Mouse (Mus musculus) neural tube, embryonic 13.5 days (tissue): ENCODE data around the gene Ccdc136. TPM values are rescaled to one million over a fixed set of nuclear protein-coding genes. Genes with fewer than 3 reads are reported as not detected.
"Not testable (repeated sequence)": the region's sequence is repeated elsewhere in the genome, so short reads cannot be mapped to it uniquely, and the experiment has no call there.

Experiments
- ATAC-seq: fragments of 200-750 bp; cut with Nextera tagmentation; 2 replicates; pipeline ENCODE4 v1.8.0; 2017; ENCODE audit warnings: low read depth, mild to moderate bottlenecking, moderate TSS enrichment, moderate library complexity
- H3K27ac ChIP-seq: fragments of 300-500 bp; sonication (generic); replicated peaks from 2 replicates; pipeline ENCODE4 v1.5.1; 2015; ENCODE audit warnings: moderate library complexity, mild to moderate bottlenecking, inconsistent platforms
- H3K27me3 ChIP-seq: fragments of 300-500 bp; sonication (generic); 2 replicates; pipeline ENCODE4 v1.6.1; 2015; ENCODE audit warnings: mild to moderate bottlenecking, inconsistent platforms
- H3K36me3 ChIP-seq: fragments of 300-500 bp; sonication (generic); 2 replicates; pipeline ENCODE4 v1.6.1; 2015; ENCODE audit warnings: mild to moderate bottlenecking, inconsistent platforms
- H3K4me1 ChIP-seq: fragments of 300-500 bp; sonication (generic); replicated peaks from 2 replicates; pipeline ENCODE4 v1.6.1; 2015; ENCODE audit warnings: inconsistent platforms
- H3K4me2 ChIP-seq: fragments of 300-500 bp; sonication (generic); 2 replicates; pipeline ENCODE4 v1.6.1; 2015; ENCODE audit warnings: inconsistent platforms, mild to moderate bottlenecking, moderate library complexity
- H3K4me3 ChIP-seq: fragments of 300-500 bp; sonication (generic); 2 replicates; pipeline ENCODE4 v1.5.1; 2015; ENCODE audit warnings: mild to moderate bottlenecking, inconsistent platforms
- H3K9ac ChIP-seq: fragments of 300-500 bp; sonication (generic); 2 replicates; pipeline ENCODE4 v1.6.1; 2015; ENCODE audit warnings: moderate library complexity, mild to moderate bottlenecking, inconsistent platforms
- H3K9me3 ChIP-seq: fragments of 300-500 bp; sonication (generic); 2 replicates; pipeline ENCODE4 v1.6.1; 2016; ENCODE audit warnings: inconsistent platforms
- WGBS: fragments of 180-500 bp; shearing (Covaris S2); methylation state at CpG from one replicate; pipeline ENCODE4 v1.1.7; 2015; 5-methylcytosine and 5-hydroxymethylcytosine counted together
- polyA plus RNA-seq: library from polyadenylated mRNA; unstranded; fragments of >200 nt; fragmentation: Nextera tagmentation; extraction: Ambion mirVana; gene quantifications from 2 replicates; pipeline ENCODE4 v1.2.1, GENCODE M21; 2015

The Ccdc136 gene
- 45.0 and 45.5 TPM in 2 replicates for polyA plus RNA-seq

- peak; percentile 94 for ATAC-seq
- Histone ChIP-seq H3K4me3 (peak within 1 kb of the TSS; percentile 61), H3K9ac (peak within 1 kb of the TSS; percentile 81), H3K4me2 (peak within 1 kb of the TSS; percentile 70), H3K27ac (peak within 1 kb of the TSS; percentile 77), H3K36me3 (peaks cover 8% of the 10 kb centered on the region; the same call in 1 of the 2 replicates), H3K9me3 (no peaks in the 10 kb centered on the region), H3K4me1 (peaks cover 23% of the 10 kb centered on the region), H3K27me3 (peaks cover 24% of the 10 kb centered on the region)
- under 1% methylated on average over 43 of the region's 49 CpGs for WGBS
These were observed at the start of gene Ccdc136 for GRCm38 (mm10) chr6:29395910-29396713. Ccdc136 (plus strand) TSS chr6:29396309.

GRCm38 (mm10) chr6:29346512-29346911, 49.6 kb upstream of the Ccdc136 start:
- not testable (repeated sequence) for H3K36me3 ChIP-seq, H3K9ac ChIP-seq, H3K4me2 ChIP-seq, H3K4me3 ChIP-seq, ATAC-seq, H3K27ac ChIP-seq, H3K9me3 ChIP-seq, H3K27me3 ChIP-seq
- WGBS, result 96% methylated on average over 2 of the region's 2 CpGs
- peaks cover 16% of the 10 kb centered on the region for H3K4me1 ChIP-seq

- ATAC-seq, result no peak
- Histone ChIP-seq H3K4me2 (peak overlapping the region; percentile 77), H3K4me3 (peak overlapping the region; percentile 67), H3K27me3 (no peaks in the 10 kb centered on the region), H3K9ac (peak overlapping the region; percentile 76), H3K4me1 (peaks cover 16% of the 10 kb centered on the region), H3K36me3 (no peaks in the 10 kb centered on the region), H3K9me3 (no peaks in the 10 kb centered on the region), H3K27ac (peak overlapping the region; percentile 86)
- 36% methylated on average over 7 of the region's 7 CpGs for WGBS
These were observed 48.9 kb upstream of the Ccdc136 start for GRCm38 (mm10) chr6:29347189-29347588.

- peak; percentile 99 for ATAC-seq
- under 1% methylated on average over 55 of the region's 55 CpGs for WGBS
- peak within 1 kb of the TSS; percentile 67 for H3K4me3 ChIP-seq
These were observed 48.3 kb upstream of the Ccdc136 start, which contains the start of gene Calu for GRCm38 (mm10) chr6:29347665-29348370. Calu (plus strand) TSS chr6:29348069.

GRCm38 (mm10) chr6:29348371-29348724, 47.8 kb upstream of the Ccdc136 start:
- peak overlapping the region; percentile 74 for H3K4me2 ChIP-seq
- under 1% methylated on average over 15 of the region's 15 CpGs for WGBS
- no peaks in the 10 kb centered on the region for H3K36me3 ChIP-seq
- no peak; the same call in 1 of the 2 replicates for ATAC-seq
- H3K4me3 ChIP-seq, result peak overlapping the region; percentile 67
- H3K27me3 ChIP-seq, result no peaks in the 10 kb centered on the region
- no peaks in the 10 kb centered on the region for H3K9me3 ChIP-seq
- H3K27ac ChIP-seq, result peak overlapping the region; percentile 78
- H3K4me1 ChIP-seq, result peaks cover 16% of the 10 kb centered on the region
- H3K9ac ChIP-seq, result peak overlapping the region; percentile 81

More at GRCm38 (mm10) chr6:29347665-29348370, 48.3 kb upstream of the Ccdc136 start, which contains the start of gene Calu:
- peak within 1 kb of the TSS; percentile 81 for H3K9ac ChIP-seq
- peaks cover 16% of the 10 kb centered on the region for H3K4me1 ChIP-seq
- peak within 1 kb of the TSS; percentile 86 for H3K27ac ChIP-seq
- H3K36me3 ChIP-seq, result no peaks in the 10 kb centered on the region
- no peaks in the 10 kb centered on the region for H3K27me3 ChIP-seq
- no peaks in the 10 kb centered on the region for H3K9me3 ChIP-seq
- H3K4me2 ChIP-seq, result peak within 1 kb of the TSS; percentile 77

- Histone ChIP-seq H3K27ac (no peak overlapping the region), H3K27me3 (no peaks in the 10 kb centered on the region), H3K4me2 (no peak overlapping the region), H3K4me3 (no peak overlapping the region), H3K36me3 (peaks cover 4% of the 10 kb centered on the region; the same call in 1 of the 2 replicates), H3K9me3 (no peaks in the 10 kb centered on the region), H3K4me1 (peaks cover 16% of the 10 kb centered on the region), H3K9ac (no peak overlapping the region)
- no peak for ATAC-seq
These were observed 44.5 kb upstream of the Ccdc136 start for GRCm38 (mm10) chr6:29351613-29352012.

- Histone ChIP-seq H3K27ac (no peak overlapping the region), H3K4me1 (peaks cover 9% of the 10 kb centered on the region), H3K27me3 (no peaks in the 10 kb centered on the region), H3K9me3 (no peaks in the 10 kb centered on the region), H3K36me3 (peaks cover 13% of the 10 kb centered on the region), H3K4me3 (no peak overlapping the region), H3K9ac (no peak overlapping the region), H3K4me2 (no peak overlapping the region)
- ATAC-seq, result no peak
- WGBS, result 61% methylated on average over 5 of the region's 5 CpGs
These were observed 43.3 kb upstream of the Ccdc136 start for GRCm38 (mm10) chr6:29352816-29353215.

GRCm38 (mm10) chr6:29359386-29359785, 36.7 kb upstream of the Ccdc136 start:
- Histone ChIP-seq H3K4me1 (peaks cover 10% of the 10 kb centered on the region; the same call in 1 of the 2 replicates), H3K4me3 (no peak overlapping the region), H3K9me3 (no peaks in the 10 kb centered on the region), H3K4me2 (no peak overlapping the region), H3K27ac (no peak overlapping the region), H3K9ac (no peak overlapping the region), H3K27me3 (no peaks in the 10 kb centered on the region), H3K36me3 (peaks cover 29% of the 10 kb centered on the region)
- 91% methylated on average over 3 of the region's 3 CpGs for WGBS
- no peak for ATAC-seq

GRCm38 (mm10) chr6:29360211-29360610, 35.9 kb upstream of the Ccdc136 start:
- peaks cover 29% of the 10 kb centered on the region for H3K36me3 ChIP-seq
- no peaks in the 10 kb centered on the region for H3K27me3 ChIP-seq
- H3K27ac ChIP-seq, result no peak overlapping the region
- H3K4me2 ChIP-seq, result no peak overlapping the region
- no peak overlapping the region for H3K4me3 ChIP-seq
- WGBS, result 90% methylated on average over 6 of the region's 6 CpGs
- no peaks in the 10 kb centered on the region for H3K9me3 ChIP-seq
- no peak for ATAC-seq
- H3K4me1 ChIP-seq, result peaks cover 10% of the 10 kb centered on the region; the same call in 1 of the 2 replicates
- no peak overlapping the region for H3K9ac ChIP-seq

GRCm38 (mm10) chr6:29362246-29363128, 33.6 kb upstream of the Ccdc136 start:
- Histone ChIP-seq H3K9ac (no peak overlapping the region), H3K27ac (peak overlapping the region; percentile 33; the same call in 1 of the 2 replicates), H3K4me2 (no peak overlapping the region), H3K4me1 (peaks cover 10% of the 10 kb centered on the region; the same call in 1 of the 2 replicates), H3K27me3 (no peaks in the 10 kb centered on the region), H3K4me3 (no peak overlapping the region), H3K9me3 (no peaks in the 10 kb centered on the region), H3K36me3 (peaks cover 34% of the 10 kb centered on the region)
- WGBS, result 58% methylated on average over 7 of the region's 7 CpGs
- no peak for ATAC-seq

- 0 out of 2 replicates have a peak overlapping the region, but pooled peaks have one; percentile 33 for H3K27ac ChIP-seq
- H3K27me3 ChIP-seq, result no peaks in the 10 kb centered on the region
- H3K9me3 ChIP-seq, result no peaks in the 10 kb centered on the region
- ATAC-seq, result no peak
- H3K4me1 ChIP-seq, result peaks cover 10% of the 10 kb centered on the region; the same call in 1 of the 2 replicates
- H3K9ac ChIP-seq, result no peak overlapping the region
- no peak overlapping the region for H3K4me3 ChIP-seq
- no peak overlapping the region for H3K4me2 ChIP-seq
- H3K36me3 ChIP-seq, result peaks cover 35% of the 10 kb centered on the region
- WGBS, result 75% methylated on average over 3 of the region's 3 CpGs
These were observed 33.0 kb upstream of the Ccdc136 start for GRCm38 (mm10) chr6:29363129-29363515.
